Mouse (Mus musculus) midbrain, embryonic 13.5 days (tissue): ENCODE measurements at regions not wholly inside any gene's neighbourhood (a gene's known extent, or its start where the extent isn't known, plus 50 kb on each side); places are given as distances from the start of the nearest gene placed in this dataset.
A peak's percentile ranks its signal among the peaks of the same experiment; 100 is the strongest.

Experiments used
- ATAC-seq: fragments of 200-750 bp; cut with Nextera tagmentation; 2 replicates; pipeline ENCODE4 v1.8.0; 2017; ENCODE audit warnings: mild to moderate bottlenecking, moderate TSS enrichment, moderate library complexity
- H3K27ac ChIP-seq: fragments of 300-500 bp; sonication (generic); 2 replicates; pipeline ENCODE4 v1.5.1; 2015; ENCODE audit warnings: inconsistent platforms, mild to moderate bottlenecking, moderate library complexity
- H3K27me3 ChIP-seq: fragments of 300-500 bp; sonication (generic); 2 replicates; pipeline ENCODE4 v1.6.1; 2015; ENCODE audit warnings: mild to moderate bottlenecking, inconsistent platforms
- H3K36me3 ChIP-seq: fragments of 300-500 bp; sonication (generic); 2 replicates; pipeline ENCODE4 v1.6.1; 2015; ENCODE audit warnings: mild to moderate bottlenecking, inconsistent platforms
- H3K4me1 ChIP-seq: fragments of 300-500 bp; sonication (generic); replicated peaks from 2 replicates; pipeline ENCODE4 v1.6.1; 2015; ENCODE audit warnings: inconsistent platforms
- H3K4me2 ChIP-seq: fragments of 300-500 bp; sonication (generic); replicated peaks from 2 replicates; pipeline ENCODE4 v1.6.1; 2015; ENCODE audit warnings: moderate library complexity, mild to moderate bottlenecking, inconsistent platforms
- H3K4me3 ChIP-seq: fragments of 300-500 bp; sonication (generic); replicated peaks from 2 replicates; pipeline ENCODE4 v1.5.1; 2015; ENCODE audit warnings: mild to moderate bottlenecking, inconsistent platforms
- H3K9ac ChIP-seq: fragments of 300-500 bp; sonication (generic); replicated peaks from 2 replicates; pipeline ENCODE4 v1.6.1; 2015; ENCODE audit warnings: mild to moderate bottlenecking, inconsistent platforms
- H3K9me3 ChIP-seq: fragments of 300-500 bp; sonication (generic); 2 replicates; pipeline ENCODE4 v1.6.1; 2016; ENCODE audit warnings: mild to moderate bottlenecking, inconsistent platforms
- WGBS: fragments of 180-500 bp; shearing (Covaris S2); methylation state at CpG from one replicate; pipeline ENCODE4 v1.1.7; 2015; 5-methylcytosine and 5-hydroxymethylcytosine counted together

DNA sequence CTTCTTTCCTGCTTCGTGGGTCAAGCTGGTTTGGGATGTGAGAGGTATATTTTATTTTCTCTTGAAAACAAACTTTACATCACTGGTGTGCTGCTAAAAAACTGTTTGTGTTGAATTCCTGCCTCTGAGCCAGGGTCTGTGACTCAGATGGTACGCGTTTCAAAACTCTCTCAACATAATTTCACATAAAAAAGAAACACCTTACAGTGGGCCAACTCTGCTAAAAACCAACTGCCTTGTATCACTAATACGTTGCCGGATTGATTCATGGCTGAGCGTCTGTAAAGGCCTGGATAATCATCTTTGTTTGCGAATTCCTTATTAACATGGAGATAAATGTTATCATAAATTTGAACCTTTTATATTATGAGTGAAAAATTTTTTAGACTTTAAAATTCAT lies 428.7 kb downstream of the Fgf9 start:
- ATAC-seq: no peak
- H3K9me3 ChIP-seq: no peaks in the 10 kb centered on the region
- peaks cover 8% of the 10 kb centered on the region for H3K4me1 ChIP-seq
- 0 out of 2 replicates have a peak, but pooled peaks cover 4% of the 10 kb centered on the region for H3K27me3 ChIP-seq
- no peaks in the 10 kb centered on the region for H3K36me3 ChIP-seq
- no peak overlapping the region for H3K4me2 ChIP-seq
- no peak overlapping the region for H3K4me3 ChIP-seq
- H3K9ac ChIP-seq: no peak overlapping the region
- WGBS: 87% methylated on average over 7 of the region's 7 CpGs
- no peak overlapping the region for H3K27ac ChIP-seq

DNA sequence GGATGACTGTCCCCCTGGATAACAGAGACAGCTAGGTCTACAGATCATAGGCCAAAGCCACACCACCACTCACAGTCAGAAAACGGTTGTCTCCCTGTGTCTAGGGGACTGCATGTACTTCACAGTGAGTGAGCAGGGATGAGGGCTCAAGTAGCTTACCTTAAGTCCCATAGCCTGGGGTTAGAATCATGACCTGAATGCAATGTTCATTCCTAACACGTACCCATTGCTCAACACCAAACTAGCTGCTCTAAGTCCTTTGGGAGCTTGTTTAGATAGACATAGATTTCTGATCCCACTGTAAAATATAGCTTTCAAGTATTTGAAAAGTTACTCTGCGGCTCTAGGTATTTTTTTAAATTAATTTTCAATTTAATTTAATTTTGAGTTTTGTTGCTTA lies 426.6 kb downstream of the Fgf9 start:
- H3K9me3 ChIP-seq: no peaks in the 10 kb centered on the region
- no peak overlapping the region for H3K27ac ChIP-seq
- H3K36me3 ChIP-seq: no peaks in the 10 kb centered on the region
- no peak overlapping the region for H3K4me3 ChIP-seq
- no peaks in the 10 kb centered on the region for H3K27me3 ChIP-seq
- no peak overlapping the region for H3K9ac ChIP-seq
- WGBS: 89% methylated on average over 3 of the region's 3 CpGs
- no peak for ATAC-seq
- H3K4me2 ChIP-seq: no peak overlapping the region
- H3K4me1 ChIP-seq: peaks cover 8% of the 10 kb centered on the region

- Histone ChIP-seq H3K4me2 (no peak overlapping the region), H3K9ac (no peak overlapping the region), H3K9me3 (no peaks in the 10 kb centered on the region), H3K27ac (no peak overlapping the region), H3K27me3 (no peaks in the 10 kb centered on the region), H3K4me1 (peaks cover under 1% of the 10 kb centered on the region), H3K4me3 (no peak overlapping the region), H3K36me3 (no peaks in the 10 kb centered on the region)
- 68% methylated on average over 5 of the region's 5 CpGs for WGBS
- no peak for ATAC-seq
These were observed 424.1 kb downstream of the Fgf9 start for GRCm38 (mm10) chr14:58494400-58494987.

DNA sequence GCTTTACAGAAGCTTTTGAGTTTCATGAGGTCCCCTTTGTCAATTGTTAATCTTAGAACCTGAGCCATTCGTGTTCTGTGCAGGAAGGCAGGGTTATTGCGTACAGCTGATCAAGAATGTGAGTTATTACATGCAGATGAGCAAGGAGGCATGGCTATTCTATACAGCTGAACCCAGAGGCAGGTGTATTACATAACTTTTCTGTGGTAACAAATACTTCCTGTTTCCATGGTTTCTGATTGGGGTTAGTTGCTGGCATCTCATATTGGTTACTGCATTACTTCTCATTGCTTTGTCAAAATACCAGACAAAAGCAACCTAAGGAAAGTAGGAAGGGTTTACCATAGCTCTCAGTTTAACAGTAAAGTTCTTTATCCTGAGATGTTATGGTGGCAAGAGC lies 421.8 kb downstream of the Fgf9 start:
- ATAC-seq: no peak
- no peaks in the 10 kb centered on the region for H3K4me1 ChIP-seq
- H3K4me2 ChIP-seq: no peak overlapping the region
- no peaks in the 10 kb centered on the region for H3K9me3 ChIP-seq
- H3K27ac ChIP-seq: no peak overlapping the region
- H3K4me3 ChIP-seq: no peak overlapping the region
- no peaks in the 10 kb centered on the region for H3K36me3 ChIP-seq
- no peak overlapping the region for H3K9ac ChIP-seq
- no peaks in the 10 kb centered on the region for H3K27me3 ChIP-seq
- 87% methylated on average over 2 of the region's 2 CpGs for WGBS

- no peaks in the 10 kb centered on the region for H3K27me3 ChIP-seq
- no peak overlapping the region for H3K4me2 ChIP-seq
- H3K9me3 ChIP-seq: no peaks in the 10 kb centered on the region
- H3K9ac ChIP-seq: no peak overlapping the region
- 82% methylated on average over 6 of the region's 6 CpGs for WGBS
- no peak for ATAC-seq
- no peak overlapping the region for H3K27ac ChIP-seq
- no peaks in the 10 kb centered on the region for H3K36me3 ChIP-seq
- H3K4me1 ChIP-seq: no peaks in the 10 kb centered on the region
- no peak overlapping the region for H3K4me3 ChIP-seq
These were observed 418.5 kb downstream of the Fgf9 start for GRCm38 (mm10) chr14:58488803-58489202.

DNA sequence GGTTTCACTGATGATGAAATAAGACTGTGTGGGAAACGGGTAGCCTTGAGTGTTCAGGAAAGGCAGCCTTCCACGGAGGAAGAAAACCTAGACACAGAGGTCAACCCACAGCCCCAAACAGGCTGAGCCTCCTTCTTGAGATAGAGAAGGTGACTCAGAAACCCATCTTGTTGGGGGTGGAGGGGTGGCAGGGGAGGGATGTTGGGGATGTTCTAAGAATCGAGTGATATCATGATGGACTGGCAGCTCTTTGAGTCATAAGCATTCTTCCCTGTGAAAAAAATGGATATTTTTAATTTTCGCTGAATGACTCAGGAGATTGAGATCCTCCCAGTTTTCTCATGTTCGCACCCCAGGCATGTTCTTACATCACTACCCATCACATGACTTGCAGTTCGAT lies 417.5 kb downstream of the Fgf9 start:
- no peak overlapping the region for H3K4me3 ChIP-seq
- WGBS: 94% methylated on average over 6 of the region's 6 CpGs

GRCm38 (mm10) chr14:58480454-58480853 lies 410.1 kb downstream of the Fgf9 start:
- WGBS: 91% methylated on average over 2 of the region's 2 CpGs
- Histone ChIP-seq H3K27ac (no peak overlapping the region), H3K9ac (no peak overlapping the region), H3K4me2 (no peak overlapping the region), H3K4me1 (no peaks in the 10 kb centered on the region), H3K27me3 (no peaks in the 10 kb centered on the region), H3K36me3 (no peaks in the 10 kb centered on the region), H3K4me3 (no peak overlapping the region), H3K9me3 (no peaks in the 10 kb centered on the region)
- ATAC-seq: no peak

More for the DNA sequence above, 417.5 kb downstream of the Fgf9 start:
- H3K27me3 ChIP-seq: no peaks in the 10 kb centered on the region
- H3K9ac ChIP-seq: no peak overlapping the region
- ATAC-seq: no peak
- no peaks in the 10 kb centered on the region for H3K4me1 ChIP-seq
- no peak overlapping the region for H3K27ac ChIP-seq
- H3K36me3 ChIP-seq: no peaks in the 10 kb centered on the region
- H3K4me2 ChIP-seq: no peak overlapping the region
- H3K9me3 ChIP-seq: no peaks in the 10 kb centered on the region

DNA sequence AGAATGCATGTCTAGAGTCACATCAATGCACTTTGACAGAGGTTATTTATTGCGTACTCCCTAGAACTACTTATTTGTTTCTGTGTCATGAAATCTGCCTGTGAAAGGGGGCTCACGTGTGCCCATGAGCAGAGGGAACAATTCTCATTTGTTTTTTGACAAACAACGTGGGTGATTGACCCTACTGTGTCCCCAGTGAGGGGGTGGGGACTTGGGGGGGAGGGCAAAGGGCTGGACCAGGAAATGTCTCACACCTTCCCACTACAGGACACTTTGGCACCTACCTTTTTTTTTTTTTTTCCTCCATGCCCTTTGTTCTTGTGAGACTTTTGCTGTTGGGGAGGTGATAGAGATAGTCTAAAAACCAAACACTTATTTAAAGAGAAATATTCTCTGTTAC lies 400.3 kb downstream of the Fgf9 start:
- no peak overlapping the region for H3K4me2 ChIP-seq
- no peak overlapping the region for H3K4me3 ChIP-seq
- ATAC-seq: no peak
- H3K9ac ChIP-seq: no peak overlapping the region
- H3K27ac ChIP-seq: no peak overlapping the region
- H3K27me3 ChIP-seq: no peaks in the 10 kb centered on the region
- 63% methylated on average over 3 of the region's 3 CpGs for WGBS
- H3K4me1 ChIP-seq: no peaks in the 10 kb centered on the region
- H3K36me3 ChIP-seq: no peaks in the 10 kb centered on the region
- no peaks in the 10 kb centered on the region for H3K9me3 ChIP-seq

DNA sequence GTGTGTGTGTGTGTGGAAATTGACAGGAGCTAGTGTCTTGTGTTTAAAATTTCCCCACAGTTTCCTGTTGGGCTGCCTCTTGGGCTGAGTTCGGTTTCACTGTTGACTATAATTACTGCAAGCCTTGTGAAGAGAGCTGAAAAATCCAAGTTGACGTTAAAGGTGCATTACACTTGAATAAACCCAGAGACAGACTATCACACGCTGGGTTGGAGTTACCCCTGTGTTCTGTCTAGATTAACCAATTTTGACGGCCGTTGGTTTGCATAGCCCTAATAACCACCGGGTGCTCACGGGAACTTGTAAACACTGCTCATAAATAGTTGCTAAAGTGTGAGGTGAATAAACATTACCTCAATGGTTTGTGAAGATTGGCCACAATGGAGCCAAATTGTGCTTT lies 398.1 kb downstream of the Fgf9 start:
- no peaks in the 10 kb centered on the region for H3K27me3 ChIP-seq
- no peak overlapping the region for H3K27ac ChIP-seq
- H3K9ac ChIP-seq: no peak overlapping the region
- H3K4me3 ChIP-seq: no peak overlapping the region
- no peaks in the 10 kb centered on the region for H3K4me1 ChIP-seq
- no peaks in the 10 kb centered on the region for H3K9me3 ChIP-seq
- H3K4me2 ChIP-seq: no peak overlapping the region
- 91% methylated on average over 7 of the region's 7 CpGs for WGBS
- no peaks in the 10 kb centered on the region for H3K36me3 ChIP-seq
- ATAC-seq: no peak

- WGBS: 90% methylated on average over 5 of the region's 5 CpGs
- no peaks in the 10 kb centered on the region for H3K27me3 ChIP-seq
- no peak for ATAC-seq
- H3K9ac ChIP-seq: no peak overlapping the region
- H3K4me1 ChIP-seq: no peaks in the 10 kb centered on the region
- H3K36me3 ChIP-seq: no peaks in the 10 kb centered on the region
- no peak overlapping the region for H3K4me3 ChIP-seq
- no peak overlapping the region for H3K27ac ChIP-seq
- H3K9me3 ChIP-seq: no peaks in the 10 kb centered on the region
- no peak overlapping the region for H3K4me2 ChIP-seq
These were observed 397.5 kb downstream of the Fgf9 start for GRCm38 (mm10) chr14:58467856-58468255.

DNA sequence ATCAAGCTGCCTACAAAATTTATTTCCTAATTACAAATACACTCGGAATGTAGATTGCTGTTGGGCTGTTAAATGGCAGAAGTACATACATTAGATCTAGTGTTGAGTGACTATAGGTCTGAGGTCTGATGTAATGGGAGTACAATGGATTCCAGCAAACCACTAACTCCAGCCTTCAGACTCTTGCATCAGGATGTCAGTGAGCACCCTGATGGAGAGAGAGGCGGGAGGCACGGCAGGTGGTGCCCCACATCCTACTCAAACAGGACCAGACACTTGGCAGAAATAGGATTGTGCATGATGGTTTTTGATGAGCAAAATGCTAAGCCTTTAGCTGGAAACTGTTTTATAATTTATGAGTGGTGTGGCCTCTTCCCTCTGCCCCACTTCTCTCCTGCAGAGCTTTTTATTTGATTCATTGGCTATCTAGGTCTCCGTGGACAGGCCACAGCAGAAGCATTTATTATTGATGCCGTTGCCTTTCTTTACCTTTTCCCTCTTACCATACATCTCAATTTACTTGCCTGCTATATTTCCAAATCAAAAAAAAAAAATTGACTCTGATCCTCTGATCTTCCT lies 376.5 kb downstream of the Fgf9 start:
- Histone ChIP-seq H3K36me3 (no peaks in the 10 kb centered on the region), H3K9me3 (no peaks in the 10 kb centered on the region), H3K27me3 (no peaks in the 10 kb centered on the region), H3K9ac (no peak overlapping the region), H3K27ac (no peak overlapping the region), H3K4me2 (no peak overlapping the region), H3K4me3 (no peak overlapping the region), H3K4me1 (no peaks in the 10 kb centered on the region)
- peak; percentile 53; the same call in 1 of the 2 replicates for ATAC-seq
- 88% methylated on average over 5 of the region's 5 CpGs for WGBS

- H3K4me3 ChIP-seq: no peak overlapping the region
- H3K4me1 ChIP-seq: no peaks in the 10 kb centered on the region
- H3K9ac ChIP-seq: no peak overlapping the region
- no peak for ATAC-seq
- H3K27me3 ChIP-seq: no peaks in the 10 kb centered on the region
- H3K36me3 ChIP-seq: no peaks in the 10 kb centered on the region
- no peaks in the 10 kb centered on the region for H3K9me3 ChIP-seq
- no peak overlapping the region for H3K27ac ChIP-seq
- WGBS: 74% methylated on average over 4 of the region's 4 CpGs
- H3K4me2 ChIP-seq: no peak overlapping the region
These were observed 374.1 kb downstream of the Fgf9 start for GRCm38 (mm10) chr14:58444496-58444895.

DNA sequence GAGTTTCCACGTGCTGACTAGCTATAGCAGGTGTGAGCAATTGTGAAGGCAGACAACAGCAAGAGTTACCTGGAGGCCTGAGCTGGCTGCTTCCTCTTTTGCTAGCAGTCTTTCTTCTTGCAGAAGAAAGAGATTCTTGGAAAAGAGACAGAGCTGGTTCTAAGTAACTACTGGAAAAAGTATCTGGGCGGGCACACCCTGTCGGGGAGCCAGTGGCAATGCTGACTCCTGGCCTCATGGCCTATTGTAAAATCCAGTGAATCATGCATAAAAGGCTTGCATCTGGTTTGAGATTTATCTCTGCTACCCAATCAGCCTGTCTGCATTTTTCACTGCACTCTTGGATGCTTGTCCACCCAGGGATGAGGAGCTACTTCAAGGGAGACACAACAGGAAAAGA lies 372.2 kb downstream of the Fgf9 start:
- Histone ChIP-seq H3K36me3 (no peaks in the 10 kb centered on the region), H3K4me3 (no peak overlapping the region), H3K4me1 (no peaks in the 10 kb centered on the region), H3K4me2 (no peak overlapping the region), H3K27me3 (no peaks in the 10 kb centered on the region), H3K9me3 (no peaks in the 10 kb centered on the region), H3K9ac (no peak overlapping the region), H3K27ac (no peak overlapping the region)
- no peak for ATAC-seq
- 92% methylated on average over 3 of the region's 3 CpGs for WGBS
